Mouse (Mus musculus): ENCODE measurements around the gene Olfr772.
"Not testable (repeated sequence)": the region's sequence is repeated elsewhere in the genome, so short reads cannot be mapped to it uniquely, and the experiment has no call there.

The Olfr772 gene

DNA sequence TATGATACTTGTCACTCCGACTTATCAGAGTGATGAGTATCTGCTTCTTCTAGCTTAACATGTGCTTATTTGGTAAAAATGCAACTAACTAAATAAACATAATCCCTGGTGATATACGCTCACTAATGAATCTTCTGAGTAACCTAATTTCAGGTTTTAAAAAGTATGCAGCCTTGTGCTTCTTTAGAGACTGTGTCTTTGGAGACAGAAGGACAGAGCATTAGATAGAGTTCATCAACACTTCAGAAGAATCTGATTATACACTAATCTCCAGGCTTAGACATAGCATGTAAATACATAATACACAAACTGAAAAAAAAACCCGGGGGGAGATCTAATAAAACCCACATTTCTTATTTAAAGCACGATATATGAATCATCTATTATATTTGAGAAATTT is at the start of gene Olfr772:
Gene Olfr772, minus strand, starts transcription at position 101 of the 400 bp plus-strand sequence.
- in situ Hi-C loops (cut with MboI, MseI) = not testable (repeated sequence)

DNA sequence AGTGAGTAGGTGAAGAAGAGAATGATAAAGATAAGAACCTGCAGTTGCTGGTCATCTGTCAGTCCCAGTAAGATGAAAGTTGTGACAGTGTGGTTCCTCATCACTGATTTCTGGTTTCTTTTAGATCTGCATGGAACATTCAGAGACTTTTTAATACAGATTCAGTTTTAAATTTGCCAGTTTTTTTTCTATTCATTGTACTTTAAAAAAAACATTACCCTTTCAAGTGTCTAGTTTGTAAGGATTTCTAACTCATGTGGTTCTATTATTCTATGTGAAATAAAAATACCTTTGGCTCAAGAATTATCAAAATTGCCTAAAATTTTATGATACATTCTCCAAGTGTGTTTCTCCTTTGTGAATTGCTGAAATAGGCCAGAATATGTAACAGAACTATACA is 9.6 kb upstream of the Olfr772 start, which contains the start of gene Olfr773:
Gene Olfr773, minus strand, starts transcription at position 101 of the 400 bp plus-strand sequence.
- in situ Hi-C loops (cut with MboI, MseI) = not testable (repeated sequence)

DNA sequence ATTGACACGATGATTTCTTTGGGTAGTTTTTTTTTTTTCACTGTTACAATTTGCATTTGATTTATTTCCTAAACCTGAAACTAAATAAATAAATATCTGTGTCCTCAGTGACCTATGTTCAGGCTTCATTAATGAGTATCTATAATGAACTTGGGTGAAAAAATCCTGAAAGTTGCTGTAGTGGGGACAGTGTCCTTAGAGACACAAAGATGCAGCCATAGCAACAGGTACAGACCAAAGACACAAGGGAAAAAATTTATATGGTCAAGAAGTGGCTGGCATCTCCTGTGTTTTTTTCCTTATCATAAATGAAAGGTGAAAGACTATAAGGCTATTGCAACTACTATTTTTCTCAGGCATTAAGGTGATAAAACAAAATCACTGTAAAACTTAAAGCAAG is 13.1 kb downstream of the Olfr772 start, which contains the start of gene Olfr771:
Gene Olfr771, minus strand, starts transcription at position 101 of the 400 bp plus-strand sequence.
- in situ Hi-C loops (cut with MboI, MseI) = loop anchor here (10.0 kb wide), 1 partner anchor 430 kb away; no protein-coding TSS in a partner anchor

DNA sequence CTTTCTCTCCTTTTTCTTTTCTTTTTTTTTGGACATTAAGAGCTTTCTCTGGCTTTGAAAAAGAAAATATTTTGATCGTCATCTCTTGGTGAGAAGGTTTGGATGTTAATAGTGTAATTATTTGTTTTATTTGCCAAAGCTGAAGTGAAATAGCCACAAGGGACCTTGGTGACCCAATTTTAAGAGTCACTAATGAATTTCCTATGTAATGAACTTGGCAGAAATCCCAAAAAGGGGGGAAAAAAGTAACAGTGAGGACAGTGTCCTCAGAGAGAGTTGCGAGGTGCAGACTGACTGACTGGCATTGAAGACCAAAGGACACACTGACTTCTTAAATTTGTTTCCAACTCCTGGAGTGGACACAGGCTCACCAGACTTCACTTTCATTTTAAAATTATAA is 38.8 kb downstream of the Olfr772 start, which contains the start of gene Olfr770:
Gene Olfr770, minus strand, starts transcription at position 101 of the 400 bp plus-strand sequence.
- in situ Hi-C loops (cut with MboI, MseI) = no loop called here
